Mouse (Mus musculus) MEL (cell line): ENCODE data around the gene Asap3. TPM values are rescaled to one million over a fixed set of nuclear protein-coding genes. Genes with fewer than 3 reads are reported as not detected.

ENCODE experiments used
- DNase-seq: peaks from one replicate; pipeline ENCODE4 v3.0.0; 2011; ENCODE audit warnings: low read depth, low spot score
- H3K27ac ChIP-seq: 2 replicates; pipeline ENCODE4 v1.5.1; 2012; ENCODE audit warnings: low read depth, mild to moderate bottlenecking, control low read depth, low read length, moderate library complexity; ENCODE audit not compliant: control insufficient read depth
- H3K27me3 ChIP-seq, 2 experiments: fragments of 150-350 bp in 1 of 2; sonication (generic) in 1 of 2; 2 replicates each; pipeline ENCODE4 v1.6.1; 2012; ENCODE audit warnings: low read length in 2 of 2, mild to moderate bottlenecking in 2 of 2, improper control_type of control experiment in 1 of 2, moderate library complexity in 1 of 2; ENCODE audit not compliant: insufficient read depth in 2 of 2, control insufficient read depth in 1 of 2
- H3K36me3 ChIP-seq, 2 experiments: 2 replicates each; pipeline ENCODE4 v1.6.1; 2012 to 2014; ENCODE audit warnings: low read length in 2 of 2, improper control_type of control experiment in 1 of 2, inconsistent platforms in 1 of 2, mild to moderate bottlenecking in 1 of 2; ENCODE audit not compliant: insufficient read depth in 2 of 2, control insufficient read depth in 1 of 2
- H3K4me1 ChIP-seq, 2 experiments: fragments of 150-350 bp in 1 of 2; sonication (generic) in 1 of 2; 2 replicates each; pipeline ENCODE4 v1.6.1; 2012; ENCODE audit warnings: low read length in 2 of 2, improper control_type of control experiment in 1 of 2, mild to moderate bottlenecking in 1 of 2; ENCODE audit not compliant: insufficient read depth in 2 of 2, control insufficient read depth in 1 of 2
- H3K4me3 ChIP-seq, 2 experiments: fragments of 150-350 bp in 1 of 2; sonication (generic) in 1 of 2; 2 replicates each; pipeline ENCODE4 v1.5.1; 2012; ENCODE audit warnings: low read depth in 2 of 2, low read length in 2 of 2, mild to moderate bottlenecking in 2 of 2, moderate library complexity in 2 of 2, control low read depth in 1 of 2, improper control_type of control experiment in 1 of 2; ENCODE audit not compliant: control insufficient read depth in 1 of 2, insufficient read depth in 1 of 2
- H3K79me2 ChIP-seq: 2 replicates; pipeline ENCODE4 v1.6.1; 2012; ENCODE audit warnings: mild to moderate bottlenecking, low read length, moderate library complexity; ENCODE audit not compliant: control insufficient read depth, poor library complexity, insufficient read depth
- H3K9ac ChIP-seq: 2 replicates; pipeline ENCODE4 v1.6.1; 2012; ENCODE audit warnings: low read depth, mild to moderate bottlenecking, control low read depth, low read length, moderate library complexity; ENCODE audit not compliant: control insufficient read depth, poor library complexity, severe bottlenecking
- H3K9me3 ChIP-seq: fragments of 150-350 bp; sonication (generic); replicated peaks from 2 replicates; pipeline ENCODE4 v1.6.1; 2012; ENCODE audit warnings: mild to moderate bottlenecking, low read length, improper control_type of control experiment, moderate library complexity; ENCODE audit not compliant: insufficient read depth
- BHLHE40 ChIP-seq: IDR thresholded peaks from 2 replicates; pipeline ENCODE4 v1.6.1; 2012; ENCODE audit warnings: low read depth, mild to moderate bottlenecking, inconsistent platforms, low read length, improper control_type of control experiment, borderline replicate concordance
- CHD2 ChIP-seq: IDR thresholded peaks from 2 replicates; pipeline ENCODE4 v1.6.1; 2011; ENCODE audit warnings: low read length, improper control_type of control experiment
- ETS1 ChIP-seq: IDR thresholded peaks from 2 replicates; pipeline ENCODE4 v1.6.1; 2012; ENCODE audit warnings: low read depth, mild to moderate bottlenecking, inconsistent platforms, low read length, improper control_type of control experiment, moderate library complexity
- GABPA ChIP-seq: IDR thresholded peaks from 2 replicates; pipeline ENCODE4 v1.6.1; 2012; ENCODE audit warnings: low read depth, mild to moderate bottlenecking, inconsistent platforms, low read length, improper control_type of control experiment, moderate library complexity
- GATA1 ChIP-seq: IDR thresholded peaks from 2 replicates; pipeline ENCODE4 v1.6.1; 2011; ENCODE audit warnings: low read depth, low read length, improper control_type of control experiment
- JUND ChIP-seq: IDR thresholded peaks from 2 replicates; pipeline ENCODE4 v1.6.1; 2011; ENCODE audit warnings: low read depth, mild to moderate bottlenecking, improper control_type of control experiment, low read length
- MAX ChIP-seq: IDR thresholded peaks from 2 replicates; pipeline ENCODE4 v1.6.1; 2011; ENCODE audit warnings: low read length, improper control_type of control experiment
- MAZ ChIP-seq: IDR thresholded peaks from 2 replicates; pipeline ENCODE4 v1.6.1; 2012; ENCODE audit warnings: low read depth, mild to moderate bottlenecking, inconsistent platforms, low read length, improper control_type of control experiment
- MEF2A ChIP-seq: IDR thresholded peaks from 2 replicates; pipeline ENCODE4 v1.6.1; 2014; ENCODE audit warnings: low read depth, mild to moderate bottlenecking, inconsistent platforms, low read length, improper control_type of control experiment; ENCODE audit not compliant: poor library complexity, insufficient replicate concordance, severe bottlenecking; ENCODE audit errors: extremely low read depth
- MXI1 ChIP-seq: IDR thresholded peaks from 2 replicates; pipeline ENCODE4 v1.6.1; 2011; ENCODE audit warnings: mild to moderate bottlenecking, low read depth, low read length, improper control_type of control experiment
- MYB ChIP-seq: IDR thresholded peaks from 2 replicates; pipeline ENCODE4 v1.6.1; 2011; ENCODE audit warnings: mild to moderate bottlenecking, low read depth, low read length, improper control_type of control experiment
- MYC ChIP-seq: IDR thresholded peaks from 2 replicates; pipeline ENCODE4 v1.6.1; 2011; ENCODE audit warnings: low read depth, mild to moderate bottlenecking, low read length, improper control_type of control experiment, moderate library complexity
- NELFE ChIP-seq: IDR thresholded peaks from 2 replicates; pipeline ENCODE4 v1.6.1; 2011; ENCODE audit warnings: low read depth, low read length, improper control_type of control experiment
- NRF1 ChIP-seq: IDR thresholded peaks from 2 replicates; pipeline ENCODE4 v1.6.1; 2014; ENCODE audit warnings: low read depth, mild to moderate bottlenecking, inconsistent platforms, low read length, improper control_type of control experiment, moderate library complexity; ENCODE audit not compliant: poor library complexity, insufficient read depth, severe bottlenecking
- POLR2A ChIP-seq, 2 experiments: IDR thresholded peaks; 2 replicates each; pipeline ENCODE4 v1.6.1; 2011 to 2012; ENCODE audit warnings: low read length in 2 of 2, mild to moderate bottlenecking in 2 of 2, control low read depth in 1 of 2, improper control_type of control experiment in 1 of 2, low read depth in 1 of 2, moderate library complexity in 1 of 2; ENCODE audit not compliant: control insufficient read depth in 1 of 2, insufficient read depth in 1 of 2, poor library complexity in 1 of 2
- POLR2AphosphoS2 ChIP-seq: IDR thresholded peaks from 2 replicates; pipeline ENCODE4 v1.6.1; 2011; ENCODE audit warnings: low read length, improper control_type of control experiment
- RAD21 ChIP-seq: IDR thresholded peaks from 2 replicates; pipeline ENCODE4 v1.6.1; 2011; ENCODE audit warnings: mild to moderate bottlenecking, low read depth, low read length, improper control_type of control experiment
- RCOR1 ChIP-seq: IDR thresholded peaks from 2 replicates; pipeline ENCODE4 v1.6.1; 2012; ENCODE audit warnings: low read depth, mild to moderate bottlenecking, inconsistent platforms, low read length, improper control_type of control experiment
- SIN3A ChIP-seq: IDR thresholded peaks from 2 replicates; pipeline ENCODE4 v1.6.1; 2012; ENCODE audit warnings: low read length, improper control_type of control experiment, inconsistent platforms
- SMC3 ChIP-seq: IDR thresholded peaks from 2 replicates; pipeline ENCODE4 v1.6.1; 2011; ENCODE audit warnings: low read depth, low read length, improper control_type of control experiment
- TAL1 ChIP-seq: IDR thresholded peaks from 2 replicates; pipeline ENCODE4 v1.6.1; 2012; ENCODE audit warnings: mild to moderate bottlenecking, inconsistent platforms, low read length, moderate library complexity, mixed read lengths
- USF1 ChIP-seq: IDR thresholded peaks from 2 replicates; pipeline ENCODE4 v1.6.1; 2014; ENCODE audit warnings: low read depth, mild to moderate bottlenecking, inconsistent platforms, low read length, improper control_type of control experiment, moderate library complexity
- ZMIZ1 ChIP-seq: IDR thresholded peaks from 2 replicates; pipeline ENCODE4 v1.6.1; 2012; ENCODE audit warnings: low read depth, mild to moderate bottlenecking, inconsistent platforms, low read length, improper control_type of control experiment, moderate library complexity
- polyA plus RNA-seq, 2 experiments: library from polyadenylated mRNA; stranded (reverse) in 1 of 2; unstranded in 1 of 2; fragments of >175 nt in 1 of 2; fragments of >200 nt in 1 of 2; gene quantifications; 2 replicates each; pipeline versions ENCODE4 v1.2.1 to v1.2.4; 2012; ENCODE audit warnings: low replicate concordance in 2 of 2, low read depth in 1 of 2; ENCODE audit not compliant: insufficient read length in 2 of 2, insufficient read depth in 1 of 2, missing spikeins in 1 of 2
- total RNA-seq: library from RNA; depleted of rRNA; stranded (reverse); fragments of 300-350 nt; gene quantifications from 2 replicates; pipeline ENCODE4 v1.2.3, GENCODE M21; 2012

The Asap3 gene
- total and polyA plus RNA-seq, 3 experiments: 0.04 to 0.33 TPM; not detected in 1

- TF ChIP-seq NRF1 (no peak), MYC (no peak), MYB (no peak), SIN3A (no peak), POLR2A (IDR thresholded peaks at IDR 0.05; ENCODE audit: control insufficient read depth in 1 of 2, insufficient read depth in 1 of 2, low read depth in 1 of 2, low read length in 2 of 2, poor library complexity in 1 of 2) (no peak), RCOR1 (no peak), SMC3 (peak; percentile 53), CHD2 (no peak), RAD21 (peak; percentile 45), GATA1 (no peak), MXI1 (no peak), TAL1 (no peak)
These were observed 17.0 kb upstream of the Asap3 start (continued) for GRCm38 (mm10) chr4:136188973-136189737.

DNA sequence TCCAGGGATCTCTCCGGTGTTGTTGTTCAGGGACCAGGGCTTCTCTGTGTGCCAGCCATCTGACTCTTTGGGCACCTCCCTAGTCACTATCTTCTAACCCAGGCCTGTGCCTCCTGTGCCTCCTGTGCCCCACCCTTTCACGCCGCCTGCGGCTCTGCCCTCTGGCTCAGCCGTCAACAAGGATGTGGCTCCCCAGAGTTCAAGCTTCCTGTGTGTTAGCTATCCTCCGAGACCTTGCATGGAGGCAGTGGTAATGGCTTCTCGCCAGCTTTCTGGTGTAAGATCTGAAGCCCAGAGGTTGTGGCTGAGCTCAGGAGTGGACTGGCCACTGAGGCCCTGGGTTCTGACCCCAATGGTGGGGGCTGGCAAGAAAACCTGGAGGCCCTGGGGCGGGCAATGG is 16.3 kb upstream of the Asap3 start:
- Histone ChIP-seq H3K79me2 (no peaks in the 10 kb centered on the region), H3K4me3 (no peak overlapping the region), H3K9ac (no peak overlapping the region), H3K9me3 (no peaks in the 10 kb centered on the region), H3K4me1 (no peaks in the 10 kb centered on the region)
- no peak for DNase-seq
- no peak for TF ChIP-seq MAX
- no peak for TF ChIP-seq JUND
- TF ChIP-seq SMC3: no peak
- TF ChIP-seq BHLHE40: no peak
- TF ChIP-seq USF1: no peak
- no peak for TF ChIP-seq MEF2A
- no peak for TF ChIP-seq ZMIZ1
- no peak for TF ChIP-seq ETS1
- no peak for TF ChIP-seq MAZ
- no peak for TF ChIP-seq POLR2A (IDR thresholded peaks at IDR 0.05; ENCODE audit: control insufficient read depth in 1 of 2, insufficient read depth in 1 of 2, low read depth in 1 of 2, low read length in 2 of 2, poor library complexity in 1 of 2)
- TF ChIP-seq GABPA: no peak
- no peak for TF ChIP-seq POLR2AphosphoS2
- no peak for TF ChIP-seq MYC
- no peak for TF ChIP-seq NELFE
- TF ChIP-seq, all 39 proteins: peak for 0
- no peak overlapping the region for H3K27ac ChIP-seq
- peaks cover 0 to 2% of the 10 kb centered on the region in 2 experiments; a peak in 2 of 4 replicates for H3K36me3 ChIP-seq
- H3K27me3 ChIP-seq: no peaks in the 10 kb centered on the region
